Mouse (Mus musculus) limb, embryonic 11.5 days (tissue): ENCODE data around the gene Cebpe. TPM values are rescaled to one million over a fixed set of nuclear protein-coding genes. Genes with fewer than 3 reads are reported as not detected.

Experiments
- ATAC-seq: fragments of 200-750 bp; cut with Nextera tagmentation; 2 replicates; pipeline ENCODE4 v1.8.0; 2017; ENCODE audit warnings: low read depth; ENCODE audit not compliant: insufficient number of reproducible peaks, low FRiP score, low TSS enrichment
- DNase-seq: peaks from one replicate; pipeline ENCODE4 v3.0.0-alpha.2; 2015; ENCODE audit warnings: low spot score
- H3K27ac ChIP-seq: fragments of 300-500 bp; sonication (generic); replicated peaks from 2 replicates; pipeline ENCODE4 v1.5.1; 2014; ENCODE audit warnings: low read depth, mild to moderate bottlenecking, low read length
- H3K27me3 ChIP-seq: fragments of 300-500 bp; sonication (generic); 2 replicates; pipeline ENCODE4 v1.6.1; 2014; ENCODE audit warnings: mild to moderate bottlenecking, low read length, mixed read lengths; ENCODE audit not compliant: control insufficient read depth, insufficient read depth
- H3K36me3 ChIP-seq: fragments of 300-500 bp; sonication (generic); 2 replicates; pipeline ENCODE4 v1.6.1; 2014; ENCODE audit warnings: mild to moderate bottlenecking, low read length, moderate library complexity, mixed read lengths; ENCODE audit not compliant: control insufficient read depth, insufficient read depth
- H3K4me1 ChIP-seq: fragments of 300-500 bp; sonication (generic); 2 replicates; pipeline ENCODE4 v1.6.1; 2014; ENCODE audit warnings: low read length, mixed read lengths; ENCODE audit not compliant: control insufficient read depth, insufficient read depth
- H3K4me2 ChIP-seq: fragments of 300-500 bp; sonication (generic); 2 replicates; pipeline ENCODE4 v1.6.1; 2014; ENCODE audit warnings: low read depth, mild to moderate bottlenecking, moderate library complexity; ENCODE audit not compliant: severe bottlenecking
- H3K4me3 ChIP-seq: fragments of 300-500 bp; sonication (generic); 2 replicates; pipeline ENCODE4 v1.5.1; 2014; ENCODE audit warnings: low read depth, low read length
- H3K9ac ChIP-seq: fragments of 300-500 bp; sonication (generic); 2 replicates; pipeline ENCODE4 v1.6.1; 2014; ENCODE audit warnings: mild to moderate bottlenecking, low read length
- H3K9me3 ChIP-seq: fragments of 300-500 bp; sonication (generic); 2 replicates; pipeline ENCODE4 v1.6.1; 2016; ENCODE audit warnings: low read length; ENCODE audit not compliant: control insufficient read depth
- WGBS: fragments of 180-500 bp; shearing (Covaris S2); extraction: QIAGEN DNeasy Blood & Tissue Kit; methylation state at CpG from one replicate; pipeline ENCODE4 v1.1.7; 2014; 5-methylcytosine and 5-hydroxymethylcytosine counted together
- polyA plus RNA-seq: library from polyadenylated mRNA; unstranded; fragments of >200 nt; fragmentation: Nextera tagmentation; extraction: Ambion mirVana; gene quantifications from 2 replicates; pipeline ENCODE4 v1.2.1, GENCODE M21; 2014

Gene Cebpe
- polyA plus RNA-seq, 1 experiment from 2014 or later: not detected

DNA sequence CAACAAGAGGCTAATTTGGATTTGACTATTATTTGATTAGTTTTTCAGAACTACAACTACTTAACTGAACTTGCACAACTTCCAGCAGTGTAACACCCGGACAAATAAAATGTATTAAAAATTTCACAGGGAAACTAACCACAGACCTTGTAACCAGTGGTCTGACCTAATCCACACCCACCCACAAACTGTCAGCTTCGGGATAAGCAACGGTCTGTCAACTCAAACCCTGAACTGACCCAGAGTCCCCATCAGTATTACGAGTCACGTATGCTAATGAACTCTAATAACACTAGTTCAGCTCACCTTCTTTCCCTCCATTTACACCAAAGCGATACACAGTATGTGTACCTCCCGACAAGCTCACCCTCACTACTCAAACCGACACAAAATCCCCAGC, 26.5 kb downstream of the Cebpe start:
- 13% methylated on average over 8 of the region's 8 CpGs for WGBS

DNA sequence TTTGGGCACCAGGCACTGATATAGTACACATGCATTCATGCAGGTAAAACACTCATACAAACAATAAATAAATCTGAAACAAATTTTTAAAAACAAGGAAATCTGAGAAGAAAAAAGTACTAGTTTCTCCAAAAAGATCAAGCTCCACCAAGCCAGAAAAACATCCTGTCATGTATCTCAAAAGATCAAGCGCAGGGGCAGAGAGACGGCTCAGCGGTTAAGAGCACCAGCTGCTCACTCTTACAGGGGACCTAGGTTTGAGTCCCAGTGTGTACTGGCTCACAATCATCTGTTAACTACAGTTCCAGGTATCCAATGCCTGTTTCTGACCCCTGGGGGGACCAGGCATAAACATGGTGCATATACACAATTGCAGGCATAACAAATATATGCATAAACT, 29.6 kb downstream of the Cebpe start:
- peaks cover 8% of the 10 kb centered on the region; the same call in 1 of the 2 replicates for H3K4me1 ChIP-seq
- no peak overlapping the region for H3K4me3 ChIP-seq
- 92% methylated on average over 3 of the region's 3 CpGs for WGBS
- no peak overlapping the region for H3K4me2 ChIP-seq
- H3K27me3 ChIP-seq: no peaks in the 10 kb centered on the region
- H3K36me3 ChIP-seq: peaks cover 11% of the 10 kb centered on the region
- no peak overlapping the region for H3K9ac ChIP-seq
- H3K9me3 ChIP-seq: no peaks in the 10 kb centered on the region
- DNase-seq (no peak), ATAC-seq (no peak)
- H3K27ac ChIP-seq: no peak overlapping the region

More for the DNA sequence above, 26.5 kb downstream of the Cebpe start:
- Histone ChIP-seq H3K4me3 (peak overlapping the region; percentile 84), H3K36me3 (peaks cover 15% of the 10 kb centered on the region; the same call in 1 of the 2 replicates), H3K4me2 (peak overlapping the region; percentile 72), H3K27ac (no peak overlapping the region), H3K4me1 (peaks cover 12% of the 10 kb centered on the region; the same call in 1 of the 2 replicates), H3K27me3 (no peaks in the 10 kb centered on the region), H3K9me3 (no peaks in the 10 kb centered on the region), H3K9ac (peak overlapping the region; percentile 94)
- DNase-seq: no peak
- peak; percentile 14; the same call in 1 of the 2 replicates for ATAC-seq

DNA sequence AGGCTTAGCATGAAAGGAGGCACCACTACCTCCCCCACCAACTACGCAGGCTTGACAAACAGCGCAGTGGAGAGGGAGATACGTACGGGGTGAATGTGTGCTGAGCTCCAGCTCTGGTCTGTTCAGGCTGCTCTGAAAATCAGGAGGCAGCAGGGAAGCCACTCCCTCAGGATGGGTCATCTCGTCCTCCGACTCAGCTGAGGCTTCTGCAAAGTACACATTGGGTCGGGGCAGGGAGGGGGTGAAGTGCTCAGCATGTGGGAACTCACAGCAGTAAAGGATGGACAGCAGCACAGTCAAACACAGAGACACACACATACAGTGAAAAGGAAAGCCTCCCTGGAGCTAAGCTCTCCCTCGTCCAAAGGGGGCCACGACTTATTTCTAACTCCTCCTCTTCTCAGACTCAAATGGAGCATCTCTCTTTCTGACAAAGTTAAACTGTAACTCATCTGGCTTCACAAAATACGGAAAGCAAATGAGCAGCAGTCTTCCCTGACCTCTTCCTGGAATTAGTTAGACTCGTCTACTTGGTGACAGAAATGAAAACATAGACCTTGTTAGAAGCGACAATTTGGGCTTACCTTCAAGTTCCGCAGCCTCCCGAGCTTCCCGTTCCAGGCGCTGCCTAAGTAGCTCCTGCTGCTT, 33.2 kb downstream of the Cebpe start:
- Histone ChIP-seq H3K4me2 (no peak overlapping the region), H3K36me3 (peaks cover 23% of the 10 kb centered on the region), H3K9ac (no peak overlapping the region), H3K4me3 (no peak overlapping the region), H3K27ac (no peak overlapping the region), H3K27me3 (no peaks in the 10 kb centered on the region), H3K4me1 (no peaks in the 10 kb centered on the region), H3K9me3 (no peaks in the 10 kb centered on the region)
- WGBS: 93% methylated on average over 16 of the region's 16 CpGs
- DNase-seq: no peak
- ATAC-seq: no peak

DNA sequence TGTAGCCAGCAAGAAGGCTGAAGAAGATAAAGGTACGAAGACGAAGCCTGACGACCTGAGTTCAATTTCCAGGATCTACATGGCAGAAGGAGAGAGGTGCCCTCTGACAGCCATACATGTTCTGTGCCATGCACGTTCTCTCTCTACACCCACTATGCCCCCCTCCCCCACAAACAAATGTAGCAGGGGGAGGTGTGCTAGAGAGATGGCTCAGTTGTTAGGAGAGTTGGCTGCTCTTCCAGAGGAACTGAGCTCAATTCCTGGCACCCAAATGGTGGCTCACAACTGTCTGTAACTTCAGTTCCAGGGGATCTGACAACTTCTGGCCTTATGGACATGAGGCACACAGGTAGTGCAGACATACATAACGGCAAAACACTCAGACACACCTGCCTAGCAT, 35.7 kb downstream of the Cebpe start:
- Histone ChIP-seq H3K27me3 (no peaks in the 10 kb centered on the region), H3K36me3 (peaks cover 21% of the 10 kb centered on the region), H3K9me3 (no peaks in the 10 kb centered on the region), H3K4me1 (no peaks in the 10 kb centered on the region), H3K4me2 (no peak overlapping the region), H3K9ac (no peak overlapping the region), H3K4me3 (no peak overlapping the region), H3K27ac (no peak overlapping the region)
- DNase-seq: no peak
- WGBS: 94% methylated on average over 5 of the region's 5 CpGs
- no peak for ATAC-seq

DNA sequence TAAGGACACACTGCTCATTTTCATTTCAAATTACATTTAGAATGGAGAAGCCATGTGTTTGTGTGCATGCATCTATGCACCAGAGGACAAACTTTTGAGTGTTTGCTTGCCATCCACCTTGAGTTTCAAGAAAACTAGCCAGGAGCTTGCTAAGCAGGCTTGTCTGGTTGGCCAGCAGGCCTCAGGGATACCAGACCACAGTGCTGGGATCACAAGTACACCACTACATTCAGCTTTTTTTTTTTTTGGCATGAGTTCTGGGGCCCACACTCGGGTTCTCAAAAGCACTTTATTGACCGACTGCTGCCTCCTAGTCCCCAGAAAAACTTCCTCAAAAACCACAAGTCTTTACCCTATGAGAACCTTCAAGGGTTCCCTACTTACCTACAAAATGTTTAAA, 37.7 kb downstream of the Cebpe start:
- peaks cover 24% of the 10 kb centered on the region for H3K36me3 ChIP-seq
- no peak for ATAC-seq

DNA sequence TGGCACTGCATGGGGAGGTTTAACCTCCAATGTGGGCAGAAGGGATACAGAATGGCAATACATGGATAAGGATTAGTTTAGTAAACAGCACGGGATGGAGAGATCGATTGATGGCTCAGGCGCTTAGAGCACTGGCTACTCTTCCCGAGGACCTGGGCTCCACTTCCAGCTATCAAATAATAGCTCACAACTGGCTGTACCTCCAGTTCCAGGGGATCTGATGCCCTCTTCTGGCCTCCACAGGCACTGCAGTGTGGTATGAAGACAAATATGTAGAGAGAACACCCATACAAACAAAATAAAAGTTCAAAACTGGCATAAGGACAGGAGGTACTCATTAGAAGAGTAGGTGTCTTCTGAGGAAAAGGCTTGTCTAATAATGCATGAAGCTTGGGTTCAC, 42.6 kb downstream of the Cebpe start:
- Histone ChIP-seq H3K4me1 (no peaks in the 10 kb centered on the region), H3K9ac (no peak overlapping the region), H3K27me3 (no peaks in the 10 kb centered on the region), H3K4me2 (no peak overlapping the region), H3K4me3 (no peak overlapping the region), H3K36me3 (peaks cover 37% of the 10 kb centered on the region), H3K9me3 (no peaks in the 10 kb centered on the region), H3K27ac (no peak overlapping the region)
- ATAC-seq (no peak), DNase-seq (peak; percentile 58)
- WGBS: 84% methylated on average over 4 of the region's 4 CpGs

More for the DNA sequence above, 37.7 kb downstream of the Cebpe start:
- no peaks in the 10 kb centered on the region for H3K9me3 ChIP-seq
- no peak overlapping the region for H3K27ac ChIP-seq
- DNase-seq: no peak
- no peak overlapping the region for H3K4me2 ChIP-seq
- H3K4me1 ChIP-seq: no peaks in the 10 kb centered on the region
- H3K27me3 ChIP-seq: no peaks in the 10 kb centered on the region
- 78% methylated on average over 2 of the region's 2 CpGs for WGBS
- H3K4me3 ChIP-seq: no peak overlapping the region
- no peak overlapping the region for H3K9ac ChIP-seq

DNA sequence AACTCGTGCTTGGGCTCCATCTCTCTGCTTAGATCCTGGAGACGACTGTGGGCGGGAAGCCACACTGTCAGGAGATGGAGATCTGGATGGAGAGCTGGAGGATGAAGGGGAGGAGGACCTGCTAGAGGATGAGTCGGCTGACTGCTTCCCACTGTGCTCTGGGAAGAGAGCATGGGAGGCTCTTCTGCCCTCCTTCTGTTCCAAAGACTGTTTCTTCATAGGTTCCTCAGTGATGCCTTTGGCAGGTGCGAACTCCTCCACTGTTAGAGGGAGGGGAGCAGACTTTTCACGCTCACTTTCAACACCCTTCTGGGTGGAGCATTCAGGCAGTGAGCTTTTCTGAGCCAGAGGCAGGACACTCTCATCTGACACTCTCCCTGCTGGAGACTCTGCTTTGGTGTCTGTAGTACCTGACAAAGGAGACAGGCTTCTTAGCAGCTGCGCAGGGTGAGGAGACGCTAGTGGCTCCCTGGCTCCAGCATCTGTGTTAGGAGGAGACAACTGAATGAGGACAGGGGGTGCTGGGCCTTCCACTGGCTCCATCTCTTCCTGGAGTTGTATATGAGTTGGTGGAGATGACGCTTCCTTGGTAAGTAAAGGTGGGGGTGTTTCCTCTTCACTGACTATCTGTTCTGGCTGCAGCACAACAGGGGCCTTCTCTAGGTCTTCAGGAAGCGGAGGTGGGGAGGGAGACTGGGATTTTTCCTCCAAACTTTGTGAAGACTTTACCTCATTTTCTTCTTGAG, 47.3 kb downstream of the Cebpe start:
- Histone ChIP-seq H3K9ac (no peak overlapping the region), H3K27me3 (no peaks in the 10 kb centered on the region), H3K4me3 (no peak overlapping the region), H3K4me1 (no peaks in the 10 kb centered on the region), H3K27ac (no peak overlapping the region), H3K36me3 (peaks cover 47% of the 10 kb centered on the region), H3K9me3 (no peaks in the 10 kb centered on the region), H3K4me2 (no peak overlapping the region)
- ATAC-seq (no peak), DNase-seq (no peak)
- 91% methylated on average over 10 of the region's 10 CpGs for WGBS
